Mouse (Mus musculus) neutrophil, adult 59 days (primary cell): Measurements from ENCODE around the gene Iqcf1. TPM values are rescaled to one million over a fixed set of nuclear protein-coding genes. Genes with fewer than 3 reads are reported as not detected.

ENCODE experiments used
- total RNA-seq, 2 experiments: library from RNA; stranded (reverse); gene quantifications; 1 replicate in 1 of 2; 2 replicates in 1 of 2; pipeline ENCODE4 v1.2.4; 2023

The Iqcf1 gene
- not detected for total RNA-seq

DNA sequence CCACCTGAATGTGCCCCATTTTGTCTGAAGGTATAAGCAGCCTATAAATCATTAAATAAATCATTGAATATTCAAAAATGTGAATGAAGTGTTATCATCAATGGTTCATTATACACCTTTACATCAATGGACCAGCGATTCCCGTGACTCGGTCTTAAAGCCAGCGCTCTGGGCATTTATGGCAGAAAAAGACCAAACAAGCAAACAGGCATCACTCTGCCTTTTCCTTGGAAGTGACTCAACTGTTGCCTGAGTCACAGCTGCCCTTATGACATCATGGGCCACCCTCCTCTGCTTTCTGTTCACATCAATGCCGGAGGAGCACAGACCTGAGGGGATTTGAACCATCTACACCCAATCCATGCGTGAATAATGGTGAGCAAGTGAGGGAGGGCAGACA is at the start of gene Iqcf1:
Gene Iqcf1, plus strand, starts transcription at position 301 of the 400 bp plus-strand sequence.

DNA sequence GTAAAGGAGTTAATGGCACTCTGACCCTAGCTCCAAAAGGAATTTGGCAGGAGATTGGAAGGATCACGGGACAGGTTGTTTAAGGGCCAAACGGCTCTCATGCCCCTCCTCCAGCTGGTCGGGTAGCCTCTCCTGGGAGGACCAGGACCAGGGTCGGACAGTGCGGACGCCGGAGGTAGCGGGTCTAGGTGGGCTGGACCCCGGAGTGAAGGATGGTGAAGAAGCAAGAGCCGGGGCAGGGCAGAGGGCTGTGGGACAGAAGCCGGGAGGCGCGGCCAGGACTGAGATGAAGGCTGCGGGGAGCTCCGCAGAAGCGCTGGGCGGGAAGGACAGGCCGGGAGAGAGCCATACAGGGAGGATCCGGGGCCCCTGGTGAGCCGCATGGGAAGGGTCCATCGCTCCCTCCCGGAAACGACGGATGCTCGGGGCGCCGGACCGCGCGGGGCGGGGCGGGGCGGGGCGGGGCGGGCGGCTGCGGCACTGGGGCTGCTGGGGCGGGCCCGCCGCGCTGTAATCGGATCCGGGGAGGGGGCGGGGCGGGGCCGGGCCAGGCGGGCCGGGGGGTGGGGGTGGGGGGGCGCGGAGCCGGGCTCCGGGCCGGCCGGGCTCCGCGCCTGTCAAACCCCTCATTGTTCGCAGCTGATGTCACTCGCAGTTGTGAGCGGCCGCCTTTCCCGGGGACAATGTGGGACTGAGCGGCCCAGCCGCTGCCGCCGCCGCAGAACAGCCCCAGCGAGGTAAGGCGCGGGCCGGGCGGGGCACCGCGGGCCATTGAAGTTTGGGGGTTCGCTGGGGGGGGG is 46.3 kb upstream of the Iqcf1 start, which contains the start of gene Pcbp4:
Gene Pcbp4, plus strand, starts transcription at position 21 of the 800 bp plus-strand sequence.

DNA sequence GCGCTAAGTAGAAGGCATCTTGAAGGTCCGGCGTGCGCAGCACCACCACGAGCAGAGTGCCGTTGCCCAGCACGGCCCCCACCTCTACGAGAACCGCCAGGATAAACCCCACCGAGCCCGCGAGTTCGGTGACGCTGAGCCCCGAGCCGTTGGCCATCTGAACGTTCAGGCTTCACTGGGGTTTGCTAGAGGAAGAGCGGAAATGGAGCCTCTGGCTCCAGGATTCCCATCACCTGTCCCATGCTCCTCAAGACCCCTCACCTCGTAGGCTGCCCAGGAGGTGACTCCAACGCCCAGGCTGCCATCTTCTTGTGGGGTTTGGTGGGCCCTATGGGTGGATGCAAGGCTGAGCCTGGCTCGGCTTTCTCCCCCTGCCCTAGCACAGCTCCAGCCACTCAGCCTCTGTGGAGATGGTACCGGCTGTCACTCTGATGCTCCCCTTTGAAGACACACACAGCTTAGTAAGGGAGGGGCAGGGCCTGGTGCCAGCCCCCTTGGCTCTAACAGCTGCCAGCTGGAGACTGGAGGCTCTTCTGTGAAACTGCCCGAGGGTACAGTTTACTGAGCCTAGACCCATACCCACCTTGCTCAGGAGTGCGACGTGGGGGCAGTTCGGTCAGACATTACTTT is 34.1 kb upstream of the Iqcf1 start, which contains the start of gene Gpr62:
Gene Gpr62, minus strand, starts transcription at position 368 of the 630 bp plus-strand sequence.

DNA sequence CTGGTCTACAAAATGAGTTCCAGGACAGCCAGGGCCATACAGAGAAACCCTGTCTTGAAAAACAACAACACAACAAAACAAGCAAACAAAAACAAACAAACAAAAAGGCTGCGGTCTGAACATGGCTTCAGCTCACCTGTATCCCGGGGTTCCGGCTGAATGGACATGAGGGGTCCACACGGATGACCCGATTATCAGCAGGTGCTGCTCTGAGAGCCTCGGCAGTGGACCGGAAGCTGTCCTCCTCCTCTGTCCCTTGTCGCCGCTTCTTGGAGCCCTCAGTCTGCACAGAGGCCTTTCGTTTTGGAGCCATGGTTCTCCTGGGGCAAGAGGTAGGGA is 24.1 kb upstream of the Iqcf1 start, which contains the start of gene Rrp9:
Gene Rrp9, plus strand, starts transcription at position 301 of the 339 bp plus-strand sequence.

DNA sequence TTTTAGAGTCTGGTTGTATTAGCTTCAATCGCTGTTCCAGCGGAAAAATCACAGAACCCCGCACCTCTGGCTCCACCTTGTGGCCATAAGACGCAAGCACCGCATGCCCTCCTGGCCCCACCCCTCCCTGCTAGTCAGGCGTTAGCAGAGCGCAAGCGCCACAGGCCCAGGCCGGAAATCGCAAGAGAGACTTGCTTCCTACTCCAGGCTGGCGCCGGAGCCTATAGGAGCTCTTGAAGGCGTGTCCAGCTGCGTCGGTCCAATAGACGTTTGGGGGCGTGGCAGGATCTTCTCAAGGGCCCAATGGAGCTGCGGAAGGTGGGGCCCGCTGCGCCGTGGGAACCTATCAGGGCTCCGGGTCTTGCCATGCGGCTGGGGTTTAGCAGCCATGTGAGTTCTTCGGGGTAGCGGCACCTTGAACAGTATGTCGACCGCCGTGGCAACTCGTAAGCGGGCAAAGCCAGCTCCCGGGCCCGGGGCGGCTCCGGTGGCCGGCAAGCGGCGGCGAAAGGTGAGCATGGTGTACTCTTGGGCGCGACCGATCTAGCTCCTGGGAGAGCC is 22.8 kb upstream of the Iqcf1 start, which contains the start of gene Parp3:
Gene Parp3, minus strand, starts transcription at position 26 of the 561 bp plus-strand sequence.

DNA sequence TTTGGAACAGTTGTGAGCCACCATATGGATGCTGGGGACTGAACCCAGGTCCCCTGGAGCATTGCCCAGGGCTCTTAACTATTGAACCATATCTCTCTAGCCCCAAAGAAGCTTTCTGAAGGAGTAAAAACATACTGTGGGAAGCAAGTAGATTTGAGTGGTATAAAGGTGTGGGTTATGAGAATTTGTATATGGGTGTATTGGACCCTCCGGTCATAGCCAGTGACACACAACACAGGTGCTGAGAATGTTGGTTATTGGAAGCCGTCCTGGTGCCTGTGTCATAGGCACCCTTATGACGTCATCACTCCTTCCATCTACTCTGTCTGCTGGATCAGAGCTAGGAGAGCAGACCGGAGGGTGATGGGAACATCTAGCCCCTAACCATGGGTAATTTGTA is 14.5 kb downstream of the Iqcf1 start, which contains the start of gene Iqcf5:
Gene Iqcf5, plus strand, starts transcription at position 301 of the 400 bp plus-strand sequence.

Other genes starting within 250 kb of the Iqcf1 start
- gene Poc1a, start 218.9 kb upstream of the Iqcf1 start, total RNA-seq, result 10 to 100 TPM; 14.6 to 15.2 TPM
- gene Dusp7, start 131.3 kb upstream of the Iqcf1 start, total RNA-seq, result 10 to 100 TPM; 23.1 to 29.5 TPM
- 100 to 1,000 TPM; 362 to 383 TPM for gene Rpl29, start 70.5 kb upstream of the Iqcf1 start, total RNA-seq
- 1 to 10 TPM; 5.0 to 5.1 TPM for gene Acy1, start 61.6 kb upstream of the Iqcf1 start, total RNA-seq
- 1 to 10 TPM; 2.5 TPM for gene Abhd14b, start 52.5 kb upstream of the Iqcf1 start, total RNA-seq
- gene Abhd14a, start 52.3 kb upstream of the Iqcf1 start, total RNA-seq, result 1 to 10 TPM; 2.7 to 3.0 TPM
- gene Pcbp4, start 46.7 kb upstream of the Iqcf1 start, total RNA-seq, result 1 to 10 TPM in 1 of 2 experiments, under 1 TPM in 1; 0.71 to 1.5 TPM
- gene Gpr62, start 34.0 kb upstream of the Iqcf1 start, total RNA-seq, result not detected
- gene Rrp9, start 24.0 kb upstream of the Iqcf1 start, total RNA-seq, result 10 to 100 TPM in 1 of 2 experiments, 1 to 10 TPM in 1; 7.8 to 10.9 TPM
- gene Parp3, start 23.0 kb upstream of the Iqcf1 start, total RNA-seq, result 10 to 100 TPM; 20.3 to 20.6 TPM
- not detected for gene Iqcf5, start 14.6 kb downstream of the Iqcf1 start, total RNA-seq
- not detected for gene Iqcf3, start 61.7 kb downstream of the Iqcf1 start, total RNA-seq
- gene Iqcf4, start 71.0 kb downstream of the Iqcf1 start, total RNA-seq, result not detected
- gene Iqcf6, start 126.6 kb downstream of the Iqcf1 start, total RNA-seq, result not detected
- not detected for gene Grm2, start 156.1 kb downstream of the Iqcf1 start, total RNA-seq
- gene Tex264, start 186.0 kb downstream of the Iqcf1 start, total RNA-seq, result 10 to 100 TPM in 1 of 2 experiments, 1 to 10 TPM in 1; 7.2 to 15.3 TPM